Mouse (Mus musculus) heart, adult 18-20 months (tissue): ENCODE data around the gene Olfr484. TPM values are rescaled to one million over a fixed set of nuclear protein-coding genes. Genes with fewer than 3 reads are reported as not detected.
"Not testable (repeated sequence)": the region's sequence is repeated elsewhere in the genome, so short reads cannot be mapped to it uniquely, and the experiment has no call there.

Source experiments
- DNase-seq, 2 experiments: peaks; one replicate each; pipeline ENCODE4 v3.0.0; 2021 to 2022; ENCODE audit warnings: mixed read lengths in 1 of 2
- long read RNA-seq, 2 experiments: library from polyadenylated mRNA; stranded (forward); transcript quantifications; one replicate each; pipeline ENCODE4 v2.0.0; 2021
- total RNA-seq, 2 experiments: library from RNA; stranded (reverse); gene quantifications; 2 replicates each; pipeline ENCODE4 v1.2.3; 2021

The Olfr484 gene
- total RNA-seq, result not detected
- long read RNA-seq, experiment 1, result 0 reads
- long read RNA-seq, experiment 2, result 0 reads

- no peak for DNase-seq
Observed at GRCm38 (mm10) chr7:108127349-108127748, at the start of gene Olfr484. Gene Olfr484 (minus strand): TSS chr7:108127449.

- DNase-seq, result not testable (repeated sequence)
Observed at GRCm38 (mm10) chr7:108172642-108173041, 45.4 kb upstream of the Olfr484 start, which contains the start of gene Olfr486. Gene Olfr486 (minus strand): TSS chr7:108172742.

- no peak for DNase-seq
Observed at GRCm38 (mm10) chr7:108159771-108160170, 32.5 kb upstream of the Olfr484 start, which contains the start of gene Olfr485. Gene Olfr485 (minus strand): TSS chr7:108159871.

GRCm38 (mm10) chr7:108121416-108121815, 5.8 kb downstream of the Olfr484 start:
- no peak for DNase-seq

GRCm38 (mm10) chr7:108120681-108121080, 6.6 kb downstream of the Olfr484 start:
- DNase-seq, result no peak

GRCm38 (mm10) chr7:108100549-108100948, 26.7 kb downstream of the Olfr484 start, which contains the start of gene Olfr483:
Gene Olfr483 (plus strand): TSS chr7:108100849.
- DNase-seq, result no peak

GRCm38 (mm10) chr7:108097486-108097885, 29.8 kb downstream of the Olfr484 start, which contains the start of gene Olfr482:
Gene Olfr482 (minus strand): TSS chr7:108097586.
- DNase-seq, result no peak

- no peak for DNase-seq
Observed at GRCm38 (mm10) chr7:108079555-108079954, 47.7 kb downstream of the Olfr484 start, which contains the start of gene Olfr481. Gene Olfr481 (plus strand): TSS chr7:108079855.

Other genes starting within 250 kb of the Olfr484 start
- gene Olfr472, start 229.5 kb downstream of the Olfr484 start, total RNA-seq, result not detected
- not detected for gene Olfr473, start 197.0 kb downstream of the Olfr484 start, total RNA-seq
- not detected for gene Olfr474, start 172.8 kb downstream of the Olfr484 start, total RNA-seq
- gene Olfr476, start 162.6 kb downstream of the Olfr484 start, total RNA-seq, result not detected
- gene Olfr477, start 140.8 kb downstream of the Olfr484 start, total RNA-seq, result not detected
- not detected for gene Olfr478, start 93.5 kb downstream of the Olfr484 start, total RNA-seq
- not detected for gene Olfr479, start 76.8 kb downstream of the Olfr484 start, total RNA-seq
- gene Olfr480, start 60.1 kb downstream of the Olfr484 start, total RNA-seq, result not detected
- not detected for gene Olfr481, start 47.6 kb downstream of the Olfr484 start, total RNA-seq
- 1 to 10 TPM in 1 of 2 experiments, under 1 TPM in 1; 0.87 to 1.1 TPM for gene Olfr482, start 29.9 kb downstream of the Olfr484 start, total RNA-seq
- not detected for gene Olfr483, start 26.6 kb downstream of the Olfr484 start, total RNA-seq
- not detected for gene Olfr485, start 32.4 kb upstream of the Olfr484 start, total RNA-seq
- gene Olfr486, start 45.3 kb upstream of the Olfr484 start, total RNA-seq, result not detected
- not detected for gene Olfr487, start 87.2 kb upstream of the Olfr484 start, total RNA-seq
- not detected for gene Olfr488, start 130.9 kb upstream of the Olfr484 start, total RNA-seq
- gene Olfr490, start 161.5 kb upstream of the Olfr484 start, total RNA-seq, result not detected
- gene Olfr491, start 186.0 kb upstream of the Olfr484 start, total RNA-seq, result not detected
- gene Olfr492, start 196.2 kb upstream of the Olfr484 start, total RNA-seq, result not detected
- not detected for gene Olfr493, start 219.5 kb upstream of the Olfr484 start, total RNA-seq
- not detected for gene Olfr494, start 237.9 kb upstream of the Olfr484 start, total RNA-seq